Mouse (Mus musculus) CH12.LX (cell line): ENCODE measurements at regions not wholly inside any gene's neighbourhood (a gene's known extent, or its start where the extent isn't known, plus 50 kb on each side); places are given as distances from the start of the nearest gene placed in this dataset.

Source experiments
- DNase-seq: peaks from one replicate; pipeline ENCODE4 v3.0.0-alpha.2; 2013; ENCODE audit errors: extremely low read depth
- H3K27ac ChIP-seq: 2 replicates; pipeline ENCODE4 v1.5.1; 2012; ENCODE audit warnings: low read depth, mild to moderate bottlenecking, control low read depth, moderate library complexity; ENCODE audit not compliant: insufficient read depth
- H3K27me3 ChIP-seq: replicated peaks from 2 replicates; pipeline ENCODE3; 2012; ENCODE audit warnings: inconsistent platforms
- H3K36me3 ChIP-seq, 2 experiments: replicated peaks in 1 of 2; 2 replicates each; pipeline versions ENCODE3 to v1.6.1; 2012; ENCODE audit warnings: inconsistent platforms in 1 of 2, low read length in 1 of 2, mild to moderate bottlenecking in 1 of 2, mixed read lengths in 1 of 2, moderate library complexity in 1 of 2; ENCODE audit not compliant: control insufficient read depth in 1 of 2, insufficient read depth in 1 of 2
- H3K4me1 ChIP-seq, 2 experiments: 2 replicates each; pipeline ENCODE4 v1.6.1; 2012; ENCODE audit warnings: inconsistent platforms in 1 of 2, moderate library complexity in 1 of 2; ENCODE audit not compliant: insufficient read depth in 2 of 2, control insufficient read depth in 1 of 2
- H3K4me2 ChIP-seq: 2 replicates; pipeline ENCODE4 v1.6.1; 2012; ENCODE audit warnings: low read depth, mild to moderate bottlenecking, control low read depth; ENCODE audit not compliant: poor library complexity, insufficient read depth, severe bottlenecking
- H3K4me3 ChIP-seq, 3 experiments: fragments of 150-350 bp in 1 of 3; sonication (generic) in 1 of 3; replicated peaks in 1 of 3; 2 replicates each; pipeline versions ENCODE3 to v1.5.1; 2011 to 2012; ENCODE audit warnings: low read depth in 2 of 3, low read length in 2 of 3, mild to moderate bottlenecking in 2 of 3, moderate library complexity in 2 of 3, control low read depth in 1 of 3, improper control_type of control experiment in 1 of 3, inconsistent platforms in 1 of 3, mixed read lengths in 1 of 3; ENCODE audit not compliant: poor library complexity in 1 of 3
- H3K79me2 ChIP-seq: replicated peaks from 2 replicates; pipeline ENCODE4 v1.6.1; 2012; ENCODE audit warnings: mild to moderate bottlenecking, moderate library complexity; ENCODE audit not compliant: control insufficient read depth, poor library complexity, insufficient read depth, severe bottlenecking; ENCODE audit errors: extremely low read depth
- H3K9ac ChIP-seq: 2 replicates; pipeline ENCODE4 v1.6.1; 2012; ENCODE audit warnings: low read depth, mild to moderate bottlenecking, control low read depth, moderate library complexity; ENCODE audit not compliant: insufficient read depth
- H3K9me3 ChIP-seq: replicated peaks from 2 replicates; pipeline ENCODE3; 2012; ENCODE audit warnings: low read length, inconsistent platforms, mixed read lengths
- CHD2 ChIP-seq: IDR thresholded peaks from 2 replicates; pipeline ENCODE4 v1.6.1; 2011; ENCODE audit warnings: low read length, improper control_type of control experiment
- EP300 ChIP-seq: IDR thresholded peaks from 2 replicates; pipeline ENCODE4 v1.6.1; 2011; ENCODE audit warnings: low read length, improper control_type of control experiment
- GABPA ChIP-seq: IDR thresholded peaks from 2 replicates; pipeline ENCODE4 v1.6.1; 2012; ENCODE audit warnings: low read depth, low read length, improper control_type of control experiment, inconsistent platforms; ENCODE audit not compliant: insufficient replicate concordance
- HCFC1 ChIP-seq: IDR thresholded peaks from 2 replicates; pipeline ENCODE4 v1.6.1; 2012; ENCODE audit warnings: low read depth, mild to moderate bottlenecking, inconsistent platforms, low read length, improper control_type of control experiment
- IRF4 ChIP-seq: IDR thresholded peaks from 2 replicates; pipeline ENCODE4 v1.6.1; 2014; ENCODE audit warnings: low read depth, mild to moderate bottlenecking, inconsistent platforms, low read length, improper control_type of control experiment
- KAT2A ChIP-seq: IDR thresholded peaks from 2 replicates; pipeline ENCODE4 v1.6.1; 2012; ENCODE audit warnings: low read length, improper control_type of control experiment, inconsistent platforms; ENCODE audit not compliant: insufficient replicate concordance
- MAFK ChIP-seq: IDR thresholded peaks from 2 replicates; pipeline ENCODE4 v1.6.1; 2011; ENCODE audit warnings: low read length, improper control_type of control experiment; ENCODE audit not compliant: insufficient replicate concordance
- MAX ChIP-seq: IDR thresholded peaks from 2 replicates; pipeline ENCODE4 v1.6.1; 2011; ENCODE audit warnings: low read length, improper control_type of control experiment
- MEF2A ChIP-seq: IDR thresholded peaks from 2 replicates; pipeline ENCODE4 v1.6.1; 2014; ENCODE audit warnings: low read depth, mild to moderate bottlenecking, inconsistent platforms, low read length, improper control_type of control experiment, borderline replicate concordance
- MXI1 ChIP-seq: IDR thresholded peaks from 2 replicates; pipeline ENCODE4 v1.6.1; 2011; ENCODE audit warnings: mild to moderate bottlenecking, low read depth, low read length, improper control_type of control experiment
- MYC ChIP-seq: IDR thresholded peaks from 2 replicates; pipeline ENCODE4 v1.6.1; 2011; ENCODE audit warnings: low read depth, mild to moderate bottlenecking, improper control_type of control experiment, low read length
- NRF1 ChIP-seq: IDR thresholded peaks from 2 replicates; pipeline ENCODE4 v1.6.1; 2014; ENCODE audit warnings: low read depth, mild to moderate bottlenecking, inconsistent platforms, low read length, improper control_type of control experiment, moderate library complexity
- PAX5 ChIP-seq: IDR thresholded peaks from 2 replicates; pipeline ENCODE4 v1.6.1; 2012; ENCODE audit warnings: low read length, inconsistent platforms, mixed read lengths
- RAD21 ChIP-seq: IDR thresholded peaks from 2 replicates; pipeline ENCODE4 v1.6.1; 2011; ENCODE audit warnings: low read depth, mild to moderate bottlenecking, low read length, improper control_type of control experiment, moderate library complexity
- SMC3 ChIP-seq: IDR thresholded peaks from 2 replicates; pipeline ENCODE4 v1.6.1; 2011; ENCODE audit warnings: low read depth, low read length, improper control_type of control experiment
- TBP ChIP-seq: conservative IDR thresholded peaks from 2 replicates; pipeline ENCODE4 v1.6.1; 2011; ENCODE audit warnings: low read depth, low read length, improper control_type of control experiment
- UBTF ChIP-seq: IDR thresholded peaks from 2 replicates; pipeline ENCODE4 v1.6.1; 2012; ENCODE audit warnings: low read depth, mild to moderate bottlenecking, inconsistent platforms, low read length, improper control_type of control experiment, moderate library complexity
- ZKSCAN1 ChIP-seq: IDR thresholded peaks from 2 replicates; pipeline ENCODE4 v1.6.1; 2012; ENCODE audit warnings: low read depth, inconsistent platforms, low read length, improper control_type of control experiment, borderline replicate concordance
- ZMIZ1 ChIP-seq: IDR thresholded peaks from 2 replicates; pipeline ENCODE4 v1.6.1; 2012; ENCODE audit warnings: low read depth, mild to moderate bottlenecking, inconsistent platforms, low read length, improper control_type of control experiment
- ZNF384 ChIP-seq: IDR thresholded peaks from 2 replicates; pipeline ENCODE4 v1.6.1; 2012; ENCODE audit warnings: low read depth, low read length, improper control_type of control experiment, inconsistent platforms
- dilution Hi-C: fragments of 300-500 bp; cut with MboI; formaldehyde crosslinking; loops from 2 replicates; pipeline ENCODE4 v1.14.3; 2020; ENCODE audit warnings: low sequenced_read_pairs; ENCODE audit not compliant: extremely low pct_unique_long_range_greater_than_20kb, extremely low pct_ligation_motif_present
- in situ Hi-C: fragments of 300-500 bp; cut with MboI; formaldehyde crosslinking; loops from 3 replicates; pipeline ENCODE4 v1.14.3; 2019; ENCODE audit warnings: low sequenced_read_pairs, low pct_ligation_motif_present, low pct_unique_long_range_greater_than_20kb, mixed read lengths

DNA sequence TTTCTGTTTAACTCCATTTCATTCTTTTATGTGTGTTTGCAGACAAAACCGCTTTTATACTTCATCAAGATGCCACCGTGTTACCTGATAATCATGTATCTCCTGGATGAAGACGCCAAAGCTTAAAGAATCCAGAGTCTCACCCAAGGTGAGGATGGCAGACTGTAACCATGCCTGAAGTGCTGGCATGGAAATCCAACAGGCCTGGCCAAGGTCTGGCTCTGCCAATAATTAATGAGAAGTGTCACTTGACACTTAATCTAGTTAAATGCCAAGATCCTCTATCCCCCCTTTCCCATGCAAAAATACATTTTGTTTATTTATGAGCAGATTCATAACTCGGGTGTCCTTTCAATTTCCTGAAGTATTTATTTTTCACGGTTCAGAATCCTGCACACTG, 71.2 kb upstream of the Helt start:
- dilution Hi-C loops: no loop called here
- no peak overlapping the region for H3K9ac ChIP-seq
- no peaks in the 10 kb centered on the region for H3K4me1 ChIP-seq
- no peaks in the 10 kb centered on the region for H3K9me3 ChIP-seq
- in situ Hi-C loops: no loop called here
- no peaks in the 10 kb centered on the region for H3K79me2 ChIP-seq
- no peaks in the 10 kb centered on the region for H3K27me3 ChIP-seq
- no peaks in the 10 kb centered on the region for H3K36me3 ChIP-seq
- no peak overlapping the region for H3K4me3 ChIP-seq
- no peak for DNase-seq
- H3K27ac ChIP-seq: no peak overlapping the region
- no peak overlapping the region for H3K4me2 ChIP-seq
- TF ChIP-seq UBTF: no peak
- TF ChIP-seq MYC: no peak
- TF ChIP-seq ZNF384: no peak
- TF ChIP-seq NRF1: no peak
- no peak for TF ChIP-seq EP300
- no peak for TF ChIP-seq IRF4
- no peak for TF ChIP-seq GABPA
- TF ChIP-seq HCFC1: no peak
- TF ChIP-seq, all 38 proteins: peak for 0

DNA sequence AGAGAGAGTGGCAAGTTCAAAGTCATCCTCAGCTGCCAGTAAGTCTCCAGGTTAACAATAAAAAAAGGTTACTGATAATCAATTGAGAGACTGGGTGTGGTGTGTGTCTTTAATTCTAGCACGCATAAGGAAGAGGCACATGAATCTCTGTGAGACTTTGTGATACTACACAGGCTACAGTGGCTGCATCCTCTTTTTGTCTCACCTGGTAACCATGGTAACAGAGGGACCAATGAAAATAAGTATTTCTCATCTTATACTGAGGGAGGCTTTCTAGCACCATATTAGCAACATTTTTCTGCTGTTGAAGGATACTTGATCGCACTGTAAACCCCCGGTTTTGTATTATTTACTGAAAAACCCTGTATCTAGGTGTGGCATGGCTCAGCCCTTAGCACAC, 72.7 kb upstream of the Helt start:
- H3K36me3 ChIP-seq: no peaks in the 10 kb centered on the region
- dilution Hi-C loops: no loop called here
- TF ChIP-seq RAD21 (no peak), EP300 (no peak), MYC (no peak), MAX (no peak), MXI1 (no peak)
- TF ChIP-seq, all 38 proteins: peak for 0
- Histone ChIP-seq H3K9ac (no peak overlapping the region), H3K4me2 (no peak overlapping the region), H3K4me1 (no peaks in the 10 kb centered on the region), H3K27me3 (no peaks in the 10 kb centered on the region), H3K9me3 (peaks cover 2% of the 10 kb centered on the region), H3K79me2 (no peaks in the 10 kb centered on the region), H3K27ac (no peak overlapping the region), H3K4me3 (no peak overlapping the region)
- no peak for DNase-seq
- in situ Hi-C loops: no loop called here

DNA sequence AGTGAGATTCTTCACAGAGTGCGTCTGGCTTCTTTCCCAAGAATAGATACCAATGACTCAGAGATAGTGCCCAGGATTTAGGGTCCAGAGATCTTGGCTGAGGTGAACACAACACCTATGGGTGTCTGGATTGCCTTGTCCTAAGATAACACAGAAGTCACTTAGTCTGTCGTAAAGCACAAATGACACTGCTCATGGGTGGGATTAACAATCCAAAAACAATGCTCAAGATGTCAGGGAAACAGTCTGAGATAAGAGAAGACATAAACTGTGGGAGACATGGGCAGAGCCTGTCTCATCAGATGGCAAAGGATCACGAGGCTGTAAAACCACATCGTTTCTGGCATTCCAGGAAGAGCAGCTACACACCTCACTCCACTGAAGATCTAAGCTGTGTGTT, 79.6 kb upstream of the Helt start:
- no peak for DNase-seq
- H3K27ac ChIP-seq: no peak overlapping the region
- dilution Hi-C loops: no loop called here
- H3K4me3 ChIP-seq: no peak overlapping the region
- no peaks in the 10 kb centered on the region for H3K79me2 ChIP-seq
- H3K9me3 ChIP-seq: peaks cover 6% of the 10 kb centered on the region
- in situ Hi-C loops: no loop called here
- no peak overlapping the region for H3K9ac ChIP-seq
- H3K4me2 ChIP-seq: no peak overlapping the region
- TF ChIP-seq ZMIZ1 (no peak), PAX5 (no peak), MAFK (no peak), ZNF384 (no peak), MXI1 (no peak), ZKSCAN1 (no peak), KAT2A (no peak), SMC3 (no peak), MAX (no peak), TBP (no peak), MEF2A (no peak), CHD2 (no peak)
- H3K4me1 ChIP-seq: no peaks in the 10 kb centered on the region
- H3K36me3 ChIP-seq: no peaks in the 10 kb centered on the region
- no peaks in the 10 kb centered on the region for H3K27me3 ChIP-seq
